Mouse (Mus musculus): ENCODE measurements around the gene Alpk1. TPM values are rescaled to one million over a fixed set of nuclear protein-coding genes. Genes with fewer than 3 reads are reported as not detected.

Gene Alpk1
- polyA plus RNA-seq, 1 experiment from 2014 or later: 0.85 TPM

DNA sequence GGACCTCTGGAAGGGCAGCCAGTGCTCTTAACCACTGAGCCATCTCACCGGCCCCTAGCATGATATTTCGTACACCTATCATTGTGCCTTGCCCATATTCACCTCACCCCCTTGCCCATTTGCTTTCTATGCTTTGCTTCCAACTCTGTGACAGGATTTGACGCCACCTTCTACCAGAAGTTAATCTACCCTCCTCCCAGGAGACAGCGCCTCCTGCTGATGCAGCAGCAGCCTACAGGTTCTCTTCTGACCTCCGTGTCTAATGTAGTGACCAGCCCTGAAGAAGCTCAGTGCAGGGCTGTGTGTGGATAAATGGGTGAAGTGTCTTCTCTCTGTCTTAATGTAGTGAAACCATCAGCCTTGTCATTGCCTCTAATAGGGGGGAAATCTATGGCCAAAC is 15.8 kb downstream of the Alpk1 start:
- no peak overlapping the region for H3K4me3 ChIP-seq (ENCODE audit: low read depth, low read length)
- peak; percentile 46 for TF ChIP-seq CTCF (IDR thresholded peaks at IDR 0.05; ENCODE audit: low read depth)
- no peak for ATAC-seq
- H3K9me3 ChIP-seq (ENCODE audit: control insufficient read depth): no peaks in the 10 kb centered on the region
- H3K4me1 ChIP-seq (replicated peaks; ENCODE audit: control insufficient read depth, insufficient read depth, low read length): no peaks in the 10 kb centered on the region
- H3K36me3 ChIP-seq (ENCODE audit: control insufficient read depth, insufficient read depth): no peaks in the 10 kb centered on the region
- H3K9ac ChIP-seq (ENCODE audit: low read depth, low read length): no peak overlapping the region
- no peaks in the 10 kb centered on the region for H3K27me3 ChIP-seq (replicated peaks; ENCODE audit: control insufficient read depth, insufficient read depth, low read length)
- no peak overlapping the region for H3K27ac ChIP-seq (ENCODE audit: low read depth, low read length)
- no peak overlapping the region for H3K4me2 ChIP-seq (replicated peaks; ENCODE audit: low read depth)
- 70% methylated on average over 5 of the region's 5 CpGs for WGBS

- Histone ChIP-seq H3K27ac (ENCODE audit: low read depth, low read length) (no peak overlapping the region), H3K36me3 (ENCODE audit: control insufficient read depth, insufficient read depth) (no peaks in the 10 kb centered on the region), H3K4me2 (replicated peaks; ENCODE audit: low read depth) (no peak overlapping the region), H3K9ac (ENCODE audit: low read depth, low read length) (no peak overlapping the region), H3K27me3 (replicated peaks; ENCODE audit: control insufficient read depth, insufficient read depth, low read length) (no peaks in the 10 kb centered on the region), H3K4me1 (replicated peaks; ENCODE audit: control insufficient read depth, insufficient read depth, low read length) (no peaks in the 10 kb centered on the region), H3K9me3 (ENCODE audit: control insufficient read depth) (no peaks in the 10 kb centered on the region), H3K4me3 (ENCODE audit: low read depth, low read length) (no peak overlapping the region)
- TF ChIP-seq CTCF (IDR thresholded peaks at IDR 0.05; ENCODE audit: low read depth): peak; percentile 91
- peak; percentile 51; the same call in 1 of the 2 replicates for ATAC-seq
- WGBS: 22% methylated on average over 7 of the region's 7 CpGs
These were observed 17.2 kb downstream of the Alpk1 start for GRCm38 (mm10) chr3:127763076-127763612.

- no peak overlapping the region for H3K4me2 ChIP-seq (replicated peaks; ENCODE audit: low read depth)
- H3K9me3 ChIP-seq (ENCODE audit: control insufficient read depth): no peaks in the 10 kb centered on the region
- H3K36me3 ChIP-seq (ENCODE audit: control insufficient read depth, insufficient read depth): no peaks in the 10 kb centered on the region
- WGBS: 73% methylated on average over 8 of the region's 8 CpGs
- H3K27ac ChIP-seq (ENCODE audit: low read depth, low read length): no peak overlapping the region
- no peak overlapping the region for H3K9ac ChIP-seq (ENCODE audit: low read depth, low read length)
- no peaks in the 10 kb centered on the region for H3K27me3 ChIP-seq (replicated peaks; ENCODE audit: control insufficient read depth, insufficient read depth, low read length)
- no peak overlapping the region for H3K4me3 ChIP-seq (ENCODE audit: low read depth, low read length)
- ATAC-seq: no peak
- no peak for TF ChIP-seq CTCF (IDR thresholded peaks at IDR 0.05; ENCODE audit: low read depth)
- no peaks in the 10 kb centered on the region for H3K4me1 ChIP-seq (replicated peaks; ENCODE audit: control insufficient read depth, insufficient read depth, low read length)
These were observed 17.9 kb downstream of the Alpk1 start for GRCm38 (mm10) chr3:127762403-127762802.

GRCm38 (mm10) chr3:127759212-127759611 is 21.1 kb downstream of the Alpk1 start:
- no peak overlapping the region for H3K27ac ChIP-seq (ENCODE audit: low read depth, low read length)
- no peaks in the 10 kb centered on the region for H3K36me3 ChIP-seq (ENCODE audit: control insufficient read depth, insufficient read depth)
- H3K4me3 ChIP-seq (ENCODE audit: low read depth, low read length): no peak overlapping the region
- no peak overlapping the region for H3K9ac ChIP-seq (ENCODE audit: low read depth, low read length)
- 19% methylated on average over 8 of the region's 8 CpGs for WGBS
- no peak overlapping the region for H3K4me2 ChIP-seq (replicated peaks; ENCODE audit: low read depth)
- H3K9me3 ChIP-seq (ENCODE audit: control insufficient read depth): no peaks in the 10 kb centered on the region
- no peak for ATAC-seq
- no peaks in the 10 kb centered on the region for H3K4me1 ChIP-seq (replicated peaks; ENCODE audit: control insufficient read depth, insufficient read depth, low read length)
- no peaks in the 10 kb centered on the region for H3K27me3 ChIP-seq (replicated peaks; ENCODE audit: control insufficient read depth, insufficient read depth, low read length)
- peak; percentile 75 for TF ChIP-seq CTCF (IDR thresholded peaks at IDR 0.05; ENCODE audit: low read depth)

DNA sequence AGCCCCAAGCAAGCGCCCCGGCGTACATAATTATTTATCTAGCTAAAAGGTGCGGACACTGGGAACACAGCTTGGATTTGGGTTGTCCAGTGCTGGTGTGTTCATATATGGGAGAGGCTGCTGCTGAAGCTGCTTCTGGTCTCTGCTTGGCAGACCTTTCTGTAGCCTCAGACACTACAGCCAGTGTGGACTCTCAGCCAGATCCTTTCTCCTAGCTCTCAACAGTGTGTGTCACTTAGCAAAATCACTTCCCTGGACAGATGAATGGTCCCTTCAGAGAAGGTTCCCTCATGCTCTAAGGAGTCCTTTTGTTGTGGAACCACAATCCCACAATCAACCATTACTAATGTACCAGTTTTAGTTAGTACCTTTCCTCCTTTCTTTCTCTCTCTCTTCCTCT is 21.5 kb downstream of the Alpk1 start:
- Histone ChIP-seq H3K4me1 (replicated peaks; ENCODE audit: control insufficient read depth, insufficient read depth, low read length) (no peaks in the 10 kb centered on the region), H3K9ac (ENCODE audit: low read depth, low read length) (no peak overlapping the region), H3K4me3 (ENCODE audit: low read depth, low read length) (no peak overlapping the region), H3K9me3 (ENCODE audit: control insufficient read depth) (no peaks in the 10 kb centered on the region), H3K4me2 (replicated peaks; ENCODE audit: low read depth) (no peak overlapping the region), H3K27me3 (replicated peaks; ENCODE audit: control insufficient read depth, insufficient read depth, low read length) (no peaks in the 10 kb centered on the region), H3K36me3 (ENCODE audit: control insufficient read depth, insufficient read depth) (no peaks in the 10 kb centered on the region), H3K27ac (ENCODE audit: low read depth, low read length) (no peak overlapping the region)
- TF ChIP-seq CTCF (IDR thresholded peaks at IDR 0.05; ENCODE audit: low read depth): no peak
- ATAC-seq: no peak
- 82% methylated on average over 4 of the region's 4 CpGs for WGBS

GRCm38 (mm10) chr3:127757886-127758301 is 22.4 kb downstream of the Alpk1 start:
- H3K4me1 ChIP-seq (replicated peaks; ENCODE audit: control insufficient read depth, insufficient read depth, low read length): no peaks in the 10 kb centered on the region
- H3K4me3 ChIP-seq (ENCODE audit: low read depth, low read length): no peak overlapping the region
- ATAC-seq: no peak
- no peak overlapping the region for H3K9ac ChIP-seq (ENCODE audit: low read depth, low read length)
- H3K27ac ChIP-seq (ENCODE audit: low read depth, low read length): no peak overlapping the region
- H3K9me3 ChIP-seq (ENCODE audit: control insufficient read depth): no peaks in the 10 kb centered on the region
- no peak overlapping the region for H3K4me2 ChIP-seq (replicated peaks; ENCODE audit: low read depth)
- no peak for TF ChIP-seq CTCF (IDR thresholded peaks at IDR 0.05; ENCODE audit: low read depth)
- no peaks in the 10 kb centered on the region for H3K27me3 ChIP-seq (replicated peaks; ENCODE audit: control insufficient read depth, insufficient read depth, low read length)
- H3K36me3 ChIP-seq (ENCODE audit: control insufficient read depth, insufficient read depth): no peaks in the 10 kb centered on the region

DNA sequence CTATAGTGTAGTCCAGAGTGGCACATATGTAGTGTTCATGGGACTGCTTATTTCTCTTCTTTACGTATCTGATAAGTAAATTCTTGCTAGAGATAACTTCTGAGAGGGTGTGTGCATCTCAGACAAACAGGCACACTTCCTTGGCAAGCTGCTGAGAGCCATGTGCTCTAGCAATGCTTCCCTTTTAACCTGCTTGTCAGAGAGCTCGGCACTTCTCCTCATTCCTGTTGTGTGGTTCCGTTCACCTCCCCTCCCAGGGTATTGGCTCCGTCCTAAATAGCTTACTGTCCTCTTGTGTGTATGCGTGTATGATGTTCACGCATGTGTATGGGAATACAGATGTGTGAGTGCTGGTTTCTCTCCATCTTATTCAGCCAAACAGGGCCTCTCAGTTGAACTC is 23.9 kb downstream of the Alpk1 start:
- Histone ChIP-seq H3K4me1 (replicated peaks; ENCODE audit: control insufficient read depth, insufficient read depth, low read length) (no peaks in the 10 kb centered on the region), H3K9ac (ENCODE audit: low read depth, low read length) (no peak overlapping the region), H3K27me3 (replicated peaks; ENCODE audit: control insufficient read depth, insufficient read depth, low read length) (no peaks in the 10 kb centered on the region), H3K27ac (ENCODE audit: low read depth, low read length) (no peak overlapping the region), H3K36me3 (ENCODE audit: control insufficient read depth, insufficient read depth) (no peaks in the 10 kb centered on the region), H3K4me3 (ENCODE audit: low read depth, low read length) (no peak overlapping the region), H3K9me3 (ENCODE audit: control insufficient read depth) (no peaks in the 10 kb centered on the region), H3K4me2 (replicated peaks; ENCODE audit: low read depth) (no peak overlapping the region)
- 89% methylated on average over 6 of the region's 6 CpGs for WGBS
- no peak for ATAC-seq
- TF ChIP-seq CTCF (IDR thresholded peaks at IDR 0.05; ENCODE audit: low read depth): no peak

Measured in intestine, postnatal 0 days (tissue).